Mouse (Mus musculus): ENCODE data around the gene Ifitm1. TPM values are rescaled to one million over a fixed set of nuclear protein-coding genes. Genes with fewer than 3 reads are reported as not detected.

The Ifitm1 gene
- total and polyA plus RNA-seq, 3 experiments = 0.23 TPM; not detected in 2

DNA sequence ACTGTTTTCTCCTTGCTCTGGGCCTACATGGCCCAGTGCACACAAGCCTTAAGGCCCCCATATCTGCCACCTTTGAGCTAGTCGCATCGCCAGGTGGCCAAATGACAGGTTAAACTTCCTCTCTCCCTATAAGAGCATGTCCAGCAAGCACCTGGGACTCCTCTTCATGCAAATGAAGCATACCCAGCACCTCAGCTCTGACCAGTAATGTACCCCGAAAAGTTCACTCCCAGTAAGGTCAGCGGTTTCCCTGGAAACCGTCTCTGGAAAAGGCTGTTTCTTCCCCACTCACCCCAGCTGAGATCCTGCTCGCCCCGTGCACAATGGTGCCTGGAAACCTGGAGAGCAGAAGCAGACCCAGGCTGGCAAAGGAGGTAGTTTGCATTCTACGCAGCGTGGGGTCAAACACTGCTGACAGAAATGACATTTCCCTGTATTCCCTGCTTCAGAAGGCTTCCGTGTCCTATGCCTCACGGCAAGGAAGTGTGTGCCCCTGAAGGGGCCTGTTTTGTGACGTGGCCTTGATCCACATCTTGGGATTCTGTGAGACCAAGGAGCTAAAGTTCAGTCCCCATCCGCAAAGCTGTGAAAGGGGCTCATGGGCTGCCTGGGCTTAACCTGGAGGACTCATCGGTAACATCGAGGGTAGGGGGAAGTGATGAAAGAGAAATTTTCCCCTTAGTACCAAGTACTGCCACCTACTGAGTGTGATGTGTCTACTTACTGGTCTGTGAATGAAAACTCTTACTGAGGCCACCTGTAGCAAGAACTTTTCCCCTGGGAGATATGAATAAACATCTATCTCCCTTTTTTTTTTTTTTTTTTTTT is 34.1 kb downstream of the Ifitm1 start:
- no peak for TF ChIP-seq ETS1 (IDR thresholded peaks at IDR 0.05; ENCODE audit: low read depth, low read length)
- TF ChIP-seq ZMIZ1 (IDR thresholded peaks at IDR 0.05; ENCODE audit: low read depth, low read length) = no peak
- TF ChIP-seq CHD2 (IDR thresholded peaks at IDR 0.05; ENCODE audit: low read length) = no peak
- no peak for TF ChIP-seq CHD1 (IDR thresholded peaks at IDR 0.05; ENCODE audit: low read depth, low read length)
- H3K79me2 ChIP-seq (ENCODE audit: control insufficient read depth, insufficient read depth, low read length, poor library complexity) = no peaks in the 10 kb centered on the region
- no peaks in the 10 kb centered on the region for H3K4me1 ChIP-seq (ENCODE audit: control insufficient read depth in 1 of 2, insufficient read depth in 2 of 2, low read length in 2 of 2)
- no peak overlapping the region for H3K4me3 ChIP-seq (ENCODE audit: control insufficient read depth in 1 of 2, insufficient read depth in 1 of 2, low read depth in 2 of 2, low read length in 2 of 2)
- H3K9me3 ChIP-seq (replicated peaks; ENCODE audit: insufficient read depth, low read length) = no peaks in the 10 kb centered on the region
- H3K36me3 ChIP-seq (ENCODE audit: control insufficient read depth in 1 of 2, insufficient read depth in 2 of 2, low read length in 2 of 2) = no peaks in the 10 kb centered on the region
- H3K27ac ChIP-seq (ENCODE audit: control insufficient read depth, low read depth, low read length) = no peak overlapping the region
- no peak for DNase-seq (ENCODE audit: low read depth, low spot score)
- peaks cover 0 to 3% of the 10 kb centered on the region in 2 experiments; a peak in 2 of 4 replicates for H3K27me3 ChIP-seq (ENCODE audit: control insufficient read depth in 1 of 2, insufficient read depth in 2 of 2, low read length in 2 of 2)
- H3K9ac ChIP-seq (ENCODE audit: control insufficient read depth, low read depth, low read length, poor library complexity, severe bottlenecking) = no peak overlapping the region

DNA sequence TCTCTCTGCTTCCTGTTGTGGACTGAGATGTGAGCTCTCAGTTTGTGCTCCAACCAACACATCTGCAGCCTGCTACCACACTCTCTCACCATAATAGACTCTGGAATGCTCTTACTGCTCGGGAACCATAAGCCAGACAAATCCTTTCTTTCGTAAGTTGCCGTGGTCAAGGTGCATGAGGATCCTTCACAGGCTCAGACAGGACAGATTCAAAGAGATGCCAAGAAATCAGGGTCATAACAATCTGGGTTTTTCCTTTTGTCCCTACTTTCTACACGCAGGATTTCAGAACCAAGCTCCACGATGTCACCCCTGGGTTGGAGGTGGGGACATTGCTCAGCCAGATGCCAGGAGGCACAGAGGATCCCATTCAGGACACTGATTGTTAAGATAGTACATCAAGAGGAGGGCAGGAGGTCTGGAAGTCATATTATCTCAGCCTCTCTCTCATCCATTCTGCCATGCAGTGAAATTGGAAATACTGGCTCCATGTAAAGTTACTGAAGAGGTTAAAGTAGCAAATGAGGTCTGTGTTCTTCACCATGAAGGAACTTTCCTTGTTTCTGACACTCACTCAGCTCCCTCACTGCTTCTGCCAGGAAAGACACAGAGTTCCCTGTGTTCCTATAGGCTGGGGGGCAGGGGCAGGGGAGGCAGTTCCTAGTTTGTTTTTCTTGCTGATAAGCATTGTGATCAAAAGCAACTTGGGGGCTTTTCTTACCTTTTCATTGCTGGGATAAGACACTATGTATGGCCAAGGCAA is 36.4 kb downstream of the Ifitm1 start:
- no peaks in the 10 kb centered on the region for H3K79me2 ChIP-seq (ENCODE audit: control insufficient read depth, insufficient read depth, low read length, poor library complexity)
- peaks cover 0 to 7% of the 10 kb centered on the region in 2 experiments; a peak in 1 of 4 replicates for H3K4me1 ChIP-seq (ENCODE audit: control insufficient read depth in 1 of 2, insufficient read depth in 2 of 2, low read length in 2 of 2)
- no peak overlapping the region for H3K4me3 ChIP-seq (ENCODE audit: control insufficient read depth in 1 of 2, insufficient read depth in 1 of 2, low read depth in 2 of 2, low read length in 2 of 2)
- H3K9me3 ChIP-seq (replicated peaks; ENCODE audit: insufficient read depth, low read length) = no peaks in the 10 kb centered on the region
- peaks cover 0 to 3% of the 10 kb centered on the region in 2 experiments; a peak in 2 of 4 replicates for H3K27me3 ChIP-seq (ENCODE audit: control insufficient read depth in 1 of 2, insufficient read depth in 2 of 2, low read length in 2 of 2)
- TF ChIP-seq ZKSCAN1 (IDR thresholded peaks at IDR 0.05; ENCODE audit: low read depth, low read length) (no peak), TBP (IDR thresholded peaks at IDR 0.05; ENCODE audit: low read depth, low read length) (no peak), E2F4 (IDR thresholded peaks at IDR 0.05; ENCODE audit: borderline replicate concordance, low read depth, low read length) (no peak), MAX (IDR thresholded peaks at IDR 0.05; ENCODE audit: low read length) (no peak), SMC3 (IDR thresholded peaks at IDR 0.05; ENCODE audit: low read depth, low read length) (no peak), MXI1 (IDR thresholded peaks at IDR 0.05; ENCODE audit: low read depth, low read length) (no peak), MYB (IDR thresholded peaks at IDR 0.05; ENCODE audit: low read depth, low read length) (no peak), EP300 (IDR thresholded peaks at IDR 0.05; ENCODE audit: low read depth in 1 of 2, low read length in 2 of 2) (no peak), ZC3H11A (IDR thresholded peaks at IDR 0.05; ENCODE audit: low read depth, low read length) (no peak), ZMIZ1 (IDR thresholded peaks at IDR 0.05; ENCODE audit: low read depth, low read length) (no peak), CTCF (IDR thresholded peaks at IDR 0.05 in 2 of 3, conservative IDR thresholded peaks at IDR 0.05 in 1 of 3; ENCODE audit: control insufficient read depth in 1 of 3, insufficient read depth in 1 of 3, low read depth in 2 of 3, low read length in 3 of 3, poor library complexity in 1 of 3, severe bottlenecking in 1 of 3) (no peak), MAZ (IDR thresholded peaks at IDR 0.05; ENCODE audit: low read depth, low read length) (no peak), UBTF (IDR thresholded peaks at IDR 0.05; ENCODE audit: borderline replicate concordance, insufficient read depth, low read depth, low read length) (no peak), JUND (IDR thresholded peaks at IDR 0.05; ENCODE audit: low read depth, low read length) (no peak), ETS1 (IDR thresholded peaks at IDR 0.05; ENCODE audit: low read depth, low read length) (no peak)
- DNase-seq (ENCODE audit: low read depth, low spot score) = no peak
- H3K36me3 ChIP-seq (ENCODE audit: control insufficient read depth in 1 of 2, insufficient read depth in 2 of 2, low read length in 2 of 2) = no peaks in the 10 kb centered on the region
- H3K27ac ChIP-seq (ENCODE audit: control insufficient read depth, low read depth, low read length) = no peak overlapping the region
- no peak overlapping the region for H3K9ac ChIP-seq (ENCODE audit: control insufficient read depth, low read depth, low read length, poor library complexity, severe bottlenecking)
